Mouse (Mus musculus) brain, embryonic 14.5 days (tissue): ENCODE results near the gene Prdm16. TPM values are rescaled to one million over a fixed set of nuclear protein-coding genes. Genes with fewer than 3 reads are reported as not detected.

Source experiments
- DNase-seq: peaks from one replicate; pipeline ENCODE4 v3.0.0-alpha.2; 2011; ENCODE audit warnings: low read depth
- CTCF ChIP-seq: fragments of 200-500 bp; IDR thresholded peaks from 2 replicates; pipeline ENCODE4 v1.5.1; 2012; ENCODE audit warnings: inconsistent platforms, mild to moderate bottlenecking, moderate library complexity, borderline replicate concordance; ENCODE audit not compliant: insufficient read depth, insufficient read length; ENCODE audit errors: extremely low read depth
- POLR2A ChIP-seq: fragments of 200-500 bp; IDR thresholded peaks from 2 replicates; pipeline ENCODE4 v1.6.1; 2012; ENCODE audit warnings: mild to moderate bottlenecking, inconsistent platforms, borderline replicate concordance; ENCODE audit not compliant: poor library complexity, insufficient read depth, insufficient read length, severe bottlenecking; ENCODE audit errors: extremely low read depth
- polyA plus RNA-seq: library from polyadenylated mRNA; depleted of rRNA; stranded (reverse); fragments of >200 nt; gene quantifications from 2 replicates; pipeline ENCODE4 v1.2.3, GENCODE M21; 2012

The Prdm16 gene
- polyA plus RNA-seq, 1 experiment: 10.8 TPM

- TF ChIP-seq CTCF: no peak
- peak; percentile 87 for DNase-seq
These were observed 124.1 kb downstream of the Prdm16 start for GRCm38 (mm10) chr4:154512518-154513090.

- peak; percentile 68 for DNase-seq
- no peak for TF ChIP-seq POLR2A
- no peak for TF ChIP-seq CTCF
These were observed 124.9 kb downstream of the Prdm16 start for GRCm38 (mm10) chr4:154511767-154512166.

GRCm38 (mm10) chr4:154506774-154507435 is 129.8 kb downstream of the Prdm16 start:
- no peak for TF ChIP-seq CTCF
- no peak for TF ChIP-seq POLR2A
- DNase-seq: peak; percentile 96

GRCm38 (mm10) chr4:154505313-154505712 is 131.4 kb downstream of the Prdm16 start:
- no peak for DNase-seq
- no peak for TF ChIP-seq POLR2A
- no peak for TF ChIP-seq CTCF

- DNase-seq: peak; percentile 94
- TF ChIP-seq CTCF (no peak), POLR2A (no peak)
These were observed 133.3 kb downstream of the Prdm16 start for GRCm38 (mm10) chr4:154503260-154503829.

GRCm38 (mm10) chr4:154502403-154503000 is 134.2 kb downstream of the Prdm16 start:
- no peak for TF ChIP-seq CTCF
- TF ChIP-seq POLR2A: no peak
- peak; percentile 82 for DNase-seq

GRCm38 (mm10) chr4:154500695-154501094 is 136.0 kb downstream of the Prdm16 start:
- DNase-seq: peak; percentile 23
- no peak for TF ChIP-seq POLR2A
- TF ChIP-seq CTCF: no peak

- peak; percentile 98 for DNase-seq
- TF ChIP-seq CTCF (peak; percentile 25; the same call in 1 of the 2 replicates), POLR2A (no peak)
These were observed 136.8 kb downstream of the Prdm16 start for GRCm38 (mm10) chr4:154499701-154500523.

GRCm38 (mm10) chr4:154497423-154498175 is 139.1 kb downstream of the Prdm16 start:
- DNase-seq: no peak
- TF ChIP-seq CTCF (no peak), POLR2A (no peak)

GRCm38 (mm10) chr4:154496991-154497390 is 139.7 kb downstream of the Prdm16 start:
- DNase-seq: peak; percentile 93

GRCm38 (mm10) chr4:154496522-154496921 is 140.2 kb downstream of the Prdm16 start:
- TF ChIP-seq CTCF (no peak), POLR2A (no peak)
- DNase-seq: no peak

More at GRCm38 (mm10) chr4:154496991-154497390, 139.7 kb downstream of the Prdm16 start:
- TF ChIP-seq CTCF (no peak), POLR2A (no peak)

GRCm38 (mm10) chr4:154493996-154494395 is 142.7 kb downstream of the Prdm16 start:
- no peak for DNase-seq
- TF ChIP-seq CTCF: no peak
- no peak for TF ChIP-seq POLR2A
